Mouse (Mus musculus): Measurements from ENCODE around the gene Tspan18.

Gene Tspan18

GRCm38 (mm10) chr2:93262291-93263285, 71.7 kb downstream of the Tspan18 start:
- in situ Hi-C loops (cut with MseI, MboI) = no loop called here

GRCm38 (mm10) chr2:93261521-93262290, 72.6 kb downstream of the Tspan18 start:
- in situ Hi-C loops (cut with MseI, MboI) = no loop called here

GRCm38 (mm10) chr2:93257634-93258033, 76.7 kb downstream of the Tspan18 start:
- in situ Hi-C loops (cut with MseI, MboI) = no loop called here

- in situ Hi-C loops (cut with MseI, MboI) = no loop called here
Observed at GRCm38 (mm10) chr2:93256735-93257405, 77.4 kb downstream of the Tspan18 start.

- in situ Hi-C loops (cut with MseI, MboI) = no loop called here
Observed at GRCm38 (mm10) chr2:93252356-93252755, 81.9 kb downstream of the Tspan18 start.

GRCm38 (mm10) chr2:93250611-93251010, 83.7 kb downstream of the Tspan18 start:
- in situ Hi-C loops (cut with MseI, MboI) = no loop called here

- in situ Hi-C loops (cut with MseI, MboI) = no loop called here
Observed at GRCm38 (mm10) chr2:93249058-93249457, 85.2 kb downstream of the Tspan18 start.

GRCm38 (mm10) chr2:93244090-93244443, 90.2 kb downstream of the Tspan18 start:
- in situ Hi-C loops (cut with MseI, MboI) = no loop called here

GRCm38 (mm10) chr2:93243439-93244089, 90.7 kb downstream of the Tspan18 start:
- in situ Hi-C loops (cut with MseI, MboI) = no loop called here

GRCm38 (mm10) chr2:93242166-93242565, 92.1 kb downstream of the Tspan18 start:
- in situ Hi-C loops (cut with MseI, MboI) = no loop called here

GRCm38 (mm10) chr2:93238864-93239263, 95.4 kb downstream of the Tspan18 start:
- in situ Hi-C loops (cut with MseI, MboI) = loop anchor here in 1 of 2 experiments (10.0 kb wide), 1 partner anchor 166 kb away; no protein-coding TSS in a partner anchor

GRCm38 (mm10) chr2:93237055-93237454, 97.2 kb downstream of the Tspan18 start:
- in situ Hi-C loops (cut with MseI, MboI) = loop anchor here in 1 of 2 experiments (10.0 kb wide), 1 partner anchor 168 kb away; no protein-coding TSS in a partner anchor

GRCm38 (mm10) chr2:93232141-93232540, 102.2 kb downstream of the Tspan18 start:
- in situ Hi-C loops (cut with MseI, MboI) = loop anchor here (5.0 to 10.0 kb wide), 2 partner anchors 100 to 173 kb away; partner anchors contain the start of gene Tspan18 (in 1 of the 2)

- in situ Hi-C loops (cut with MseI, MboI) = loop anchor here in 1 of 2 experiments (5.0 kb wide), 1 partner anchor 99 kb away; no protein-coding TSS in a partner anchor
Observed at GRCm38 (mm10) chr2:93228480-93228824, 105.9 kb downstream of the Tspan18 start.

- in situ Hi-C loops (cut with MseI, MboI) = loop anchor here in 1 of 2 experiments (5.0 kb wide), 1 partner anchor 99 kb away; no protein-coding TSS in a partner anchor
Observed at GRCm38 (mm10) chr2:93227713-93228479, 106.4 kb downstream of the Tspan18 start.

GRCm38 (mm10) chr2:93226606-93227595, 107.4 kb downstream of the Tspan18 start:
- in situ Hi-C loops (cut with MseI, MboI) = loop anchor here in 1 of 2 experiments (5.0 kb wide), 1 partner anchor 100 kb away; no protein-coding TSS in a partner anchor

- in situ Hi-C loops (cut with MseI, MboI) = no loop called here
Observed at GRCm38 (mm10) chr2:93223463-93223862, 110.8 kb downstream of the Tspan18 start.

- in situ Hi-C loops (cut with MseI, MboI) = no loop called here
Observed at GRCm38 (mm10) chr2:93220447-93220846, 113.9 kb downstream of the Tspan18 start.

GRCm38 (mm10) chr2:93219576-93219975, 114.7 kb downstream of the Tspan18 start:
- in situ Hi-C loops (cut with MseI, MboI) = loop anchor here in 1 of 2 experiments (10.0 kb wide), 1 partner anchor 255 kb away; no protein-coding TSS in a partner anchor
